Mouse (Mus musculus) hindlimb bud, embryonic 11.5 days (tissue): ENCODE data around the gene BC049715.

Experiments
- DNase-seq: peaks from one replicate; pipeline ENCODE4 v3.0.0-alpha.2; 2012; ENCODE audit warnings: low read depth, low spot score; ENCODE audit errors: extremely low spot score

Gene BC049715

GRCm38 (mm10) chr6:136889554-136889953 is 62.1 kb downstream of the BC049715 start:
- no peak for DNase-seq
